Mouse (Mus musculus) intestine, postnatal 0 days (tissue): ENCODE measurements around the gene Urod. TPM values are rescaled to one million over a fixed set of nuclear protein-coding genes. Genes with fewer than 3 reads are reported as not detected.

Experiments used
- ATAC-seq: fragments of 200-750 bp; cut with Nextera tagmentation; 2 replicates; pipeline ENCODE4 v1.8.0; 2017; ENCODE audit warnings: mild to moderate bottlenecking, moderate TSS enrichment, moderate library complexity
- H3K27ac ChIP-seq: fragments of 300-500 bp; sonication (generic); 2 replicates; pipeline ENCODE4 v1.5.1; 2014; ENCODE audit warnings: mild to moderate bottlenecking, low read depth, low read length, moderate library complexity
- H3K27me3 ChIP-seq: fragments of 300-500 bp; sonication (generic); replicated peaks from 2 replicates; pipeline ENCODE4 v1.6.1; 2014; ENCODE audit warnings: low read length, mixed read lengths; ENCODE audit not compliant: control insufficient read depth, insufficient read depth
- H3K36me3 ChIP-seq: fragments of 300-500 bp; sonication (generic); 2 replicates; pipeline ENCODE4 v1.6.1; 2014; ENCODE audit warnings: mild to moderate bottlenecking, moderate library complexity; ENCODE audit not compliant: control insufficient read depth, insufficient read depth
- H3K4me1 ChIP-seq: fragments of 300-500 bp; sonication (generic); replicated peaks from 2 replicates; pipeline ENCODE4 v1.6.1; 2014; ENCODE audit warnings: antibody characterized with exemption, low read length, mixed read lengths; ENCODE audit not compliant: control insufficient read depth, insufficient read depth
- H3K4me2 ChIP-seq: fragments of 300-500 bp; sonication (generic); replicated peaks from 2 replicates; pipeline ENCODE4 v1.6.1; 2014; ENCODE audit warnings: low read depth, mild to moderate bottlenecking, moderate library complexity
- H3K4me3 ChIP-seq: fragments of 300-500 bp; sonication (generic); 2 replicates; pipeline ENCODE4 v1.5.1; 2014; ENCODE audit warnings: low read depth, low read length
- H3K9ac ChIP-seq: fragments of 300-500 bp; sonication (generic); 2 replicates; pipeline ENCODE4 v1.6.1; 2014; ENCODE audit warnings: mild to moderate bottlenecking, low read depth, low read length
- H3K9me3 ChIP-seq: fragments of 300-500 bp; sonication (generic); 2 replicates; pipeline ENCODE4 v1.6.1; 2016; ENCODE audit warnings: mixed run types; ENCODE audit not compliant: control insufficient read depth
- CTCF ChIP-seq: sonication (generic); IDR thresholded peaks from 2 replicates; pipeline ENCODE4 v1.5.1; 2016; ENCODE audit warnings: low read depth, mild to moderate bottlenecking, control low read depth, antibody characterized with exemption, moderate library complexity
- WGBS: fragments of 180-500 bp; shearing (Covaris S2); extraction: QIAGEN DNeasy Blood & Tissue Kit; methylation state at CpG from one replicate; pipeline ENCODE4 v1.1.7; 2014; 5-methylcytosine and 5-hydroxymethylcytosine counted together
- polyA plus RNA-seq: library from polyadenylated mRNA; unstranded; fragments of >200 nt; fragmentation: Nextera tagmentation; extraction: Ambion mirVana; gene quantifications from 2 replicates; pipeline ENCODE4 v1.2.1, GENCODE M21; 2015

Urod gene
- polyA plus RNA-seq, result 53.9 and 56.9 TPM in 2 replicates

- Histone ChIP-seq H3K9me3 (no peaks in the 10 kb centered on the region), H3K27ac (peak within 1 kb of the TSS; percentile 98), H3K27me3 (no peaks in the 10 kb centered on the region), H3K4me1 (peaks cover 4% of the 10 kb centered on the region), H3K36me3 (peaks cover 43% of the 10 kb centered on the region), H3K4me2 (peak within 1 kb of the TSS; percentile 95), H3K4me3 (peak within 1 kb of the TSS; percentile 96), H3K9ac (peak within 1 kb of the TSS; percentile 88)
- peak; percentile 76 for ATAC-seq
- no peak for TF ChIP-seq CTCF
- 2% methylated on average over 38 of the region's 38 CpGs for WGBS
Observed at GRCm38 (mm10) chr4:116993672-116994621, at the start of gene Urod. Gene Urod (minus strand): TSS chr4:116994413.

GRCm38 (mm10) chr4:117041283-117041721, 47.1 kb upstream of the Urod start:
- H3K36me3 ChIP-seq, result no peaks in the 10 kb centered on the region
- no peaks in the 10 kb centered on the region for H3K9me3 ChIP-seq
- no peak for ATAC-seq
- no peak overlapping the region for H3K27ac ChIP-seq
- no peak overlapping the region for H3K4me3 ChIP-seq
- no peak for TF ChIP-seq CTCF
- H3K4me1 ChIP-seq, result no peaks in the 10 kb centered on the region
- H3K4me2 ChIP-seq, result no peak overlapping the region
- H3K27me3 ChIP-seq, result no peaks in the 10 kb centered on the region
- 29% methylated on average over 4 of the region's 4 CpGs for WGBS
- no peak overlapping the region for H3K9ac ChIP-seq

GRCm38 (mm10) chr4:117040791-117041190, 46.6 kb upstream of the Urod start:
- H3K27me3 ChIP-seq, result no peaks in the 10 kb centered on the region
- H3K4me2 ChIP-seq, result no peak overlapping the region
- no peak overlapping the region for H3K27ac ChIP-seq
- no peak overlapping the region for H3K9ac ChIP-seq
- H3K36me3 ChIP-seq, result no peaks in the 10 kb centered on the region
- WGBS, result 40% methylated on average over 1 of the region's 1 CpGs
- ATAC-seq, result no peak
- H3K4me3 ChIP-seq, result no peak overlapping the region
- H3K9me3 ChIP-seq, result no peaks in the 10 kb centered on the region
- H3K4me1 ChIP-seq, result no peaks in the 10 kb centered on the region
- no peak for TF ChIP-seq CTCF

GRCm38 (mm10) chr4:117039925-117040687, 45.9 kb upstream of the Urod start:
- no peaks in the 10 kb centered on the region for H3K4me1 ChIP-seq
- H3K27ac ChIP-seq, result 0 out of 2 replicates have a peak overlapping the region, but pooled peaks have one; percentile 21
- H3K36me3 ChIP-seq, result no peaks in the 10 kb centered on the region
- TF ChIP-seq CTCF, result no peak
- H3K9ac ChIP-seq, result no peak overlapping the region
- H3K9me3 ChIP-seq, result no peaks in the 10 kb centered on the region
- no peak overlapping the region for H3K4me2 ChIP-seq
- ATAC-seq, result no peak
- H3K27me3 ChIP-seq, result no peaks in the 10 kb centered on the region
- H3K4me3 ChIP-seq, result no peak overlapping the region
- WGBS, result 33% methylated on average over 9 of the region's 9 CpGs

GRCm38 (mm10) chr4:117031105-117031504, 36.9 kb upstream of the Urod start:
- Histone ChIP-seq H3K27me3 (no peaks in the 10 kb centered on the region), H3K4me2 (no peak overlapping the region), H3K36me3 (peaks cover 12% of the 10 kb centered on the region), H3K27ac (no peak overlapping the region), H3K9me3 (no peaks in the 10 kb centered on the region), H3K9ac (no peak overlapping the region), H3K4me3 (no peak overlapping the region), H3K4me1 (no peaks in the 10 kb centered on the region)
- ATAC-seq, result no peak
- peak; percentile 51 for TF ChIP-seq CTCF
- WGBS, result 93% methylated on average over 1 of the region's 1 CpGs

GRCm38 (mm10) chr4:117023469-117023868, 29.3 kb upstream of the Urod start:
- Histone ChIP-seq H3K4me2 (no peak overlapping the region), H3K36me3 (peaks cover 16% of the 10 kb centered on the region; the same call in 1 of the 2 replicates), H3K9me3 (no peaks in the 10 kb centered on the region), H3K4me3 (no peak overlapping the region), H3K9ac (no peak overlapping the region), H3K27ac (no peak overlapping the region), H3K27me3 (no peaks in the 10 kb centered on the region), H3K4me1 (peaks cover 6% of the 10 kb centered on the region; the same call in 1 of the 2 replicates)
- TF ChIP-seq CTCF, result no peak
- 95% methylated on average over 4 of the region's 4 CpGs for WGBS
- ATAC-seq, result no peak
